Mouse (Mus musculus) megakaryocyte, adult 5-6 weeks (primary cell): ENCODE results near the gene Gcg. TPM values are rescaled to one million over a fixed set of nuclear protein-coding genes. Genes with fewer than 3 reads are reported as not detected.

Source experiments
- ATAC-seq: 2 replicates; pipeline ENCODE4 v1.8.0; 2016; ENCODE audit warnings: mild to moderate bottlenecking, inconsistent platforms; ENCODE audit not compliant: poor library complexity, severe bottlenecking
- total RNA-seq, 2 experiments: library from RNA; stranded (forward) in 1 of 2; stranded (reverse) in 1 of 2; fragments of 153-499, 151-499 nt in 1 of 2; fragments of 221-1000, 200-1000 nt in 1 of 2; gene quantifications; 2 replicates each; pipeline versions ENCODE4 v1.2.3 to v1.2.4; 2015 to 2017

Gene Gcg
- not detected in 2 replicates for total RNA-seq (2015)
- total RNA-seq (2017): not detected in 2 replicates

DNA sequence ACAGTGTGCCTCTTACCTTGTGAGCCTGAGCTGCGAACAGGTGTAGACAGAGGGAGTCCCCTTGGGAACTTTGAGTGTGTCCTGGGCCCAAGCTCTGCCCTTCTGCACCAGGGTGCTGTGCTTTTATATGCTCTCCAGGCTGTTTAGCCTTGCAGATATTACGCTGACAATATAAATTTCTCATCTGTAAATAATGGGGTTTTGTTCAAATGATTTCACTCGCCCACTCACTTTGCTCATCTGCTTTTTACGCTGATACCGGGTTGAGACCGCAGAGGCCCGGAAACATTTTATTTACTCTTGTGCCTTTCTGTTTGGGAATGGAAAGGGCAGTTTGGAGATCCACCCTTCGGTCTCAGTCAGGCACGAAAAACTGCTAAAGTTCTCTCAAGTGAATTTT, at the start of gene Gcg:
Gene Gcg, minus strand, starts transcription at position 101 of the 400 bp plus-strand sequence.
- no peak for ATAC-seq

DNA sequence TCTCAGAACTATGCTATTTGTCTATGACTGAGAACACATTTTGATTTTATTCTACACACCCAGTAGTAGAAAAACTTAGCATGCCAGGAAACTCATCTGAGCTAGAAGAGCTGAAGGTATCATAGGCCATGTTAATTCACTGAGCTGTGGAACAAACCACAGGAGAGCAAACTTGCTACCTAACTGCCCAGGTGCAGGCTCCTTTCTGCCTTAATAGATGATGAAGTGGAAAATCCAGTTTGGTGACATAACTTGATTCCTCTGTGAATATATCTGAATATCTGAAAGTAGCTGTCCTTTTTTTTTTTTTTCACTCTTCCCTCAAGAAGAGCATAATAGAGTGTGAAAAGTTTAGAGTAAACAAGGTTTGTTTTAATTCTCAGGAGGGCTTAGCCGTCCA, 47.6 kb upstream of the Gcg start:
- no peak for ATAC-seq

DNA sequence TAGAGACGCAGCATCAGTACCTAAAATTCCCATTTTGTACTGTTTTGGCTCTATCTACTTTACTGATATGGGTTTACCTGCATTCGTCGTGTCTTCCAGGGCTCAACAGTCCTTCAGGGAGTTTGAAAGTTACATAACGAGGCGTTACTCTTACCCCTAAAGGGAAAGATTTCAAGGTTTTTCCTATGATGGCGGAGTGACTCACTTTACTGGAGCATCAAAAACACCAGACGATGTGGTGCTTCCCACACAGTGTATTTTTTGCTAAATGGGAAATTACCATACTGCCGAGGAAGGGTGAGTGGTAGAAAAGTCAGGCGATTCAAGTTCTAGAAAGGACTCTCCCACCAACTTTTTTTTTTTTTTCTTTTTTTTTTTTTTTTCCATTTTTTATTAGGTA, 42.9 kb upstream of the Gcg start:
- no peak for ATAC-seq

DNA sequence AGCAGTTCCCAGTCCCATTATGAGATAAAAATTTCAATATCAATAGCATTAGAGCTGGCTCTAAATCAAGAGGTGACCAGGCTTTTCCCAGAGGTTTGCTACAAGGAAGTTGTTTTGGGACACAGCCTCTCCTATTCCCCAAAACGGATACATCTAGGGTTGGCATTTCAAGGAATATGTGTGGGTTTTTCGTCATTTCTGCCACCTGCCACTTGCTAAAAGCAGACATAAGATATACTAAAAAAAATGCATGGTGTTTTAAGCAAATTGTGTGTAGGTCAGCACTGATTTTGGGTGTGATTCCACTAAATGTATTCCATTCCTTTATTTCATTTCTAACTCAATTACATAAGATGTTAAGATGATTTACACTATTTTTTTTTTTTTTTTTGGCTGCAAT, 34.3 kb upstream of the Gcg start:
- ATAC-seq: no peak

DNA sequence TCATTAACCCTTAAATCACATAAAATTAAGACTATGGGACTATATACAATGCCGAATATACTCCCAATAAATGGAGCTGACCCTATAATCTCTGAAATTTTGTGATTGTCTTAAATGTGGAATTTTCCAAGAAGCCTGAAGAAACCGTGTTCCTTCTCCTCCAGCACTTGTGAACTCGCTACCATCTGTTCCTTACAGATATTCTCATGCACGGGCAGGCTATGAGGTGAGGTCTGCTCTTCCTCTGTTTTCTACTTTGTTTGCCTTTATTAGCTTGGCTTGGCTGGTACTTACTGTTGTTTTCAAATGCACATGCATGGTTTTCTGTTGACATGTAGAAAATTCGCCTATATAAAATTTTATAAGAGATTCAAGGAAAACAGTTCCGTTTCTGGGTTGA, 31.0 kb upstream of the Gcg start:
- ATAC-seq: no peak

DNA sequence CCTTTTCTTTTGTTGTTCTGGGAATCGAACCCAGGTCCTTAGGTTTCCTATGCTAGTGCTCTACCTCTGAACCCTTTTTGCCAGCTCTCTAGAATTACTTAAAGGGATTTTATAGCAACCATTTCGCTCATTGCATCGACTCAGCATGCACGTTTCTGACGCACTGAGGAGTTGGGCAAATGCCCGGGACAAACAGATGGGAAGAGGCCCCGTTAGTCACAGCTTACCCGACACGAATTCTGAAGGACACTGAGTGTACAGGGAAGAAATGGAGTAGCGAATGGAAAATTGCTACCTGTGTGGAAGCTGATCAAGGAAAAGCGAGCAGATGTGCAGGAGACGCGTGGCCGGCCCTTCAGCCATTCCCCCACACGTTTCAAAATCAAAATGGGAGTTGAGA, 30.0 kb upstream of the Gcg start:
- no peak for ATAC-seq

DNA sequence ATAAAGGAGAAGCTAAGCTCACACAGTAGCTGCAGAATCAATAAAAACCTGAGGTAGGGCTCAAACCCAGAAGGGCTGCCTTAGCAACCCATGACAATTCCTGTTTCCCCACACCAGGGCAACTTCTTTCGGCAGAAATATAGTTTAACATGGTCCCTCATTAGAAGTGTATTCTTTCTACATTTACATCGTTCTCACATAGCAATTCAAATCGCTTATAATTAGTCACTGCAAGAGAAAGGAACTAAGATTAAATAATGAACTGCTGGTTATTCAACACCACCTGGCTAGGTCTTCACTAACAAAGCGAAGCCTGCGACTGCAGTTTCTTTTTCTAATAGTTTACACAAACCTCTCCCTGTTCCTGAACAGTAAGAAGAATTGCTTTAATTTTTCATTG, 23.7 kb upstream of the Gcg start:
- no peak for ATAC-seq

DNA sequence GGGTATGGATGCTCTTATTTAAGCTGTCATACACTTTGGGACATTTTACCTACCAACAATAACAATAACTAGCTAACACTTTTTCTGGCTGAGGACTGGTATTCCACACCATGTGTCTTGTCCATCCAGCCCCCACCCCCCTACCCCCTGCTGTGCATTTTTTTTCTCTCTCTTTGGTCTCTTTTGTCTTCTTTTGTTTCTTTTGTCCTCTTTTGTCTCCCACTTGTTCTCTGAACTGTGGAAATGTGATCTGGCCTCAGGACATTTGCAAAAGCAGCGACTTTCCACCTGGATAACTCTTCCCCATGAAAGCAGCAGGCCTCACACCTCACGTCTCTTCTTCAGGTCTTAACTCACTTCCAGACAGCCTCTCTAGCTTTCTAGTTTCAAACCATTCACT, 23.0 kb upstream of the Gcg start:
- no peak for ATAC-seq

DNA sequence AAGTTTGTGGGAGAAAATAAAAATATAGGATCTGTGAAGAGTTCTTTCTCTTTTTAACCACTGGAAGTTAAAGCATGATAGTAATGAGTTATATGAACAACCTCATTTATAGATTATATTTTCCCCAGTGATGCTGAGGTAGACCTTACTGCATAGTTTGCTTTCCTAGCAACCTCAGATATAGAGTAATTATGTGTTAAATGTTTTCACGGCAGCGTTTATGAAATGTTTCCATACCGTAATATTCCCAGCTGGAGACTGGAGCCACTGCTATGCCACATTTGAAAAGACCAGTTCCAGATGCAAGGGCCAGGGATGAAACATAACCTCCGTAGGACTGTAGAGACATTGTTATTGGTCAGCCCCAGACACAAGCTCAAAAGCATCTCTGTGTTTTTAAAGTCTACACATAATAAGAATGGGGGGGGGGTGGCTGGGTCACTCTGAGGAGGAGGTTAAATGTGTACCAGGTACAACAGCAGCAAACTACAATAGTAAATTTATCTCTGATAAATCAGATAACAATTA, 20.9 kb upstream of the Gcg start:
- no peak for ATAC-seq

DNA sequence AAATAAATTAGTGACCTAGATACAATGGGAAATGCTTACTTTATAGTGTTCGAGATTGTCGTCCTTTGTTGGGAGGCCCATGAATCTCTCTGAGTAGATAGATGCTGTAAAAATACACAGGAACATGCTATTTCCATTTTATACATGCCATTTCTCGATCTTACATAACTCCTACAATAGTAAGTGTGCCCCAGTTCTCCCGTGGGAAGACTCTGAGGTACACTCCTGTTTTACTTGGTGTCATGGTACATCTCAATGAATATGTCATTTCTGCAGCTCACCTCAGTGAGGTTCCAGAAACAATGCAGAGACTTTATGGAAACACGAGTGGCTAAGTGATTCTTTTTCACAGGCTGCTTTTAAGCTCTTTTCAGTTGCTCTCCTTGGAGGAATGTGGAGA, 19.9 kb upstream of the Gcg start:
- no peak for ATAC-seq

DNA sequence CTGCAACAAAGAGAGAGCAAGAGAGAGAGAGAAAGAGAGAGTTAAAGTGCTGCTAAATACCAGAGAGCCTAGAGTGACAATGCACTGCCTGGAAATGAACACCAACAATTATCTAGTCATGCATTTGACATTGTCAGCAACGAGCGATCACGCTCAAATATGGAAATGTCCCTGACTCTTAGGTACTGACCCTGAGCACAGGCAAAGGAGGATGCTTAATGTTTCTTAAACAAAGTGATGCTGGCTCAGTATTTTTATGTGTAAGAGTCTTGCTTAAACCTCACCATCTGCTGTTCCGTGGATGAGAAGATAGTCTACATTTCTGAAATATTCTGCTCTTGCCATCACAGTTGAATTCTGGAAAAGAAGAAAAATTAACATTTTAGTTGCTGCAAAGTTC, 19.1 kb upstream of the Gcg start:
- ATAC-seq: no peak

DNA sequence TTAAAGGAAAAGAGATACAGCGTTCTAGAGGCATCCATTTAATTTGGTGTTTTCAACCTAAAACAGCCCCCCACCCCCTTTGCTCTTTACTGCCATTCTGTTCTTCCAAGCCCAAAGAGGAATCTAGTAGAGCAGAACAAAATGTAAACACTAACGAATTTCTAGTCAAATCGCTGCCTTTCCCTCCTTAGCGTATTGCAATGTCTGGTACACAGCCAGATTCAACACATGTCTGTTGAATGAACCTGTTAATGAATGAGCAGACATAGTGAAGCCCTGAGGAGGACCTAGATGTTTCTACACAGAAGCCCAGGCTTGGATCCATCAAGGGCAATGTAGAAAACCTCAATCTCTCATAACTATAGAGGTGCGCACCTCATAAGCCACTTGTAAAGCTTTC, 15.4 kb upstream of the Gcg start:
- no peak for ATAC-seq

DNA sequence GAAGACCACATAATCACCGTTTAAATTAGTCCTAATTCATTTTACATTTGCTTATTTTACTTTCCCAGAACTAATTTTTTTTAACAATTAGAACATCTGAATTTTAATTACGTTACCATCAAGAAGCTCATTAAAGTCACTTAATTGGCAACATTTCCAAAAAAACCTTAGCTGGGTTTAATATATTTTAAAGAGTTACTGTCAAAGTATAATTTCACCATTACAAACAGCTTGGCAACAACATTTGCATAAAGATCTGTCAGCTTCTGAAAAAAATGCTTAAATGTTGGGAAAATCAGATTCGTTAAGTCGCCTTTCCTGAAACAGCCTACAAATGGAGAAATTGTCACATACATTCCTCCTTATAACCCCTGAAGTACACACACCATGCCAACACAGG, 14.6 kb upstream of the Gcg start:
- ATAC-seq: no peak

DNA sequence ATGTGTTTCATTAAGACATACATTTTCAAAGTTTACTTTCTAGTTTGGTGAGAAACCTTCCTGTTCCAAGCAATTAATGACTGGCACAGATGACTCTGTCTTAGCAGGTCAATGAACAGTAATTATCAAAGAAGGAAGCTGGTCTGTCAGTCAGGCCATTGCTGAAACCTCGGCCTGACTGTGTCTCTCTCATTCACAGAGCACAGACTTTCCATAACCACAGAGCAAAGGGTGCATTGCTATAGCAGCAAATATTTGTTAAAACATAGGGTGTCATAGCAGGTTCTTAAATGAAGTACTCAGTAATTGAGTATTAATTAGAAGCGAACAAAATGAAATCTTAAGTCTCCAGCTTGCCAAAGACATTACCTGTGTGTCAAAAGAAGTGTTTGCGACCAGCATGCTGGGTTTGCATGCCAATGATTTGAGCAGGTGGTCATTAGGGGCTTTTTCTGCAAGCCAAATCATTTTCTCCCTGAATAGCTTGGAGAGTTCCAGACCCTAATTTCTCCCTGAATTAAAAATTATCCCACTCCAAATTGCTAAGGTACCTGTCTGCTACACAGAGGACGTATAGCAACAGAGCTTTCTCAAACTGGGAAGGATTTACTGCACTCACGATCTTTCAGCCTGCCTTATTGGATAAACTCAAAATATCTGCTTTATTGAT, 14.0 kb upstream of the Gcg start:
- no peak for ATAC-seq

DNA sequence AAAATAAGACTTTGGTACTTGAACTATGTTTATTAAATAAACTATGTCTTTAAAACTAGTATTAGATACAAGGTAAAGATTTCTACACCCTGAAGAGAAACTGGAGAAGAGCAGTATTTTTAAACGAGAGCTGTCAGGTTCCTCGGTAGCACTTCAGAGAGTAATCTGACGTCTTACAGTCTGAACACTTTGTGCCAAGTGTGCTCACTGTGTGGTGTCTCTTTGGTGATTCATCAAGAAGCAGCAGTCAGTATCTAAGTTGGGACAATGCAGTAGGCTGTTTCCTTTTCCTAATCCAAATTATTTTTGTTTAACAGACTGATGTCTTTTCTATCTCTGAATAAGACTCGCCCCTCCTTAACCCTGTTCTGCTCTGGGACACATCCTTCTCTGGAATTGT, 12.0 kb upstream of the Gcg start:
- ATAC-seq: no peak

DNA sequence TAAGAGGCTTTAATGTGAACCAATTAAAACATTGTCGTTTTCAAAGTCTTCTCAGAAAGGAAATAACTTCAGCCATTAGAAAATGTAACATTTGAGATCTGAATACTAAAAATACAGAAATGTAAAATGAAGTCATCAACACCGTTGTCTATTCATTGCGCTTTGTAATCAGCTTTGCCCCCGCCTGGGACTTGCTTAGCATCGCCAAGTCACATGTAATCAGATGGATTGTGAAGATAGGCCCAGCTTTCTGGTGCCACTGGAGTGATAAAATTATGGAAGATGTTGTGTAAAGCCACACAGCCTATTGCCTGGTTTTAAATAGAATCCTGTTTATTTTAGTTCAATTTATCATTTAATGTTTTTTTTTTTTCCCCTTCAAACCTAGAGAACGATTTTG, 6.4 kb upstream of the Gcg start:
- ATAC-seq: no peak

DNA sequence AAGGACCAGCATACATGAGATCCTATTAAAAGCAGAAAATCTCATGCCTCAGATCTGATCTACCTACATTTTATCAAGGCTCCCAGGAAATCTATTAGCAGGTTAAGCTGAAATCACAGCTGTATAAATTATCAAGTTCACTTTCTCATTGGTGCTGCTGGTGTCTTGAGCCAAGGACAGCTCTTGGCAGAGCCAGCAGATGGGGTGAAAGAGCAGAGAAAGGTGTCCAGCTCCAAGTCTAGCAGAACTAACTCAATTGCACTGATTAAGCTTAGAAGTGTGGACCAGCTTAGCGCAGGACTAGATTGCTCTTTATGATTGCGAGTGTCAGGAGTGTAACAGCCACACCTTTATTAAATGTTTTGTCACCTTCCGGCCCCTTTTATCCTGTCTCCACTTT, 1.5 kb upstream of the Gcg start:
- ATAC-seq: no peak

DNA sequence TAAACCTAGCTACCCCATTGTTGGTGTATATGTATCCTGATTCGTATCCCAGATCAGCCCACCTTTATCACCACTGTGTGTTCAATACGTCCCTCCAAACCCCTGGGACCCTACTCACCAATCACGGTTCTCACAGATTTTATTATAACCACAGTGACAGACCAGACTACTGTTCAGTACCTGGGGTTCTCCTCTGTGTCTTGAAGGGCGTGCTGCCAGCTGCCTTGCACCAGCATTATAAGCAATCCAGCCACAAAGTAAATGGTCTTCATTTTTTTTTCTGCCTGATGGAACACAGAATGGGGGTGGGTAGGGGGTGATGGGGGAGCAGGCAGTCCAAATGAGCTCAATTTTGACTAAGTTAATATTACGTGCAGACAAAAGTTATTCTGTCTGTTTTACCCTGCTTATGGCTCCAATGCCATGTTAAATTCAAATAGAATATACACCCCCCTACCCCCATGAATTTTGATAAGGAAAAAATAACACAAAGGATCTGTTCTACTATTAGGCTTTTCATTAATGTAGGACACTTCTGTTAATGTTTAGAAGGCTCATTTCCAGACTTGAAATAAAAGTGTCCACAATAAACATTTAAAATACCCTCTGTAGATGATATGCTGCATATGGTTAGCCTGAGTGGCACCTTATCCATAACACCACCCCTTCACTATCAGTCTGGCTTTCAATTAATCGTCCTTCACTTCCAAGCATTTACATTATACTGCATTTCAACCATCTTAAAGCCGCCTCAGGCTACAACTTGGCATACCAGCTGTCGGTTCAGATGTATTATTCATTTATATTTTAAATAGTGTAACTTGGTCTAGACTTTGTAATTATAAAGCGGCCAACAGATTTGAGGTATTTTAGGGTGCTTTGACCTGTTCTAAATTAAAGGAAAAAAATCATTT, 2.9 kb downstream of the Gcg start:
- no peak for ATAC-seq

DNA sequence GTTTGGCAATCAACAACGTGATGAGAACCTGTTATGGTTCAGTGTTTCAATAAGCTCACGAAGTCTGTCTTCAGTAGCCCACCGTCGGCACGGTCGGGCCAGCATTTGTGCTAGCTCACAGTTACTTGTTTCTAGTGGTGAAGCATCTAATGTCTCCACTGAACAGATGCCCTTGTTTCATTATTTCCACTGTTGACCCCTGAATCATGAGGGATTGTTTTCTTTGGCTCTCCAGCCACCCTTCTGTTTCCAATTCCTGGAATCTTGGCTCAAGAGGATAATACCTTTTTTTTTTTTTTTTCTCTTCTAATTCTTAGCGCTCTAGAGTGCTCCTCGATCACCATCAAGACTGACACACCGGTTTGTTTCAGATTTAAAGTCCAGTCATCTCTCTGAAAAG, 13.9 kb downstream of the Gcg start:
- ATAC-seq: no peak

DNA sequence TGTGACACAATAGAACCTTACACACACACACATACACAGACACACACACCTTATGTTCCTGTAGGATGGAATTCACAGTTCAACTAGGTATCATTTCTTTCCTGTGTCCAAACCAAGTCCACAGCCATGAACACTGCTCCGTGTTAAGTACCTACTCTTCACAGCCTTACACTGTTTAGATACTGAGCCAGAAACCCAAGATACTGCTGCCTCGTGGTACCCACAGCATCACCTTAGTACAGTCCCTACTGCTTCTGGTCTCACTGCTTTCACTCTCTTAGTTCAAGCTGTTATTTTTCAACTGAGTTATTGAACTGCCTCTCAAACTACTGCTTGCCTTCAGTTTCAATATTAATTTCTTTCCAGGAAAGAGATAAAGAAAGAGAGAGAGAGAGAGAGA, 20.2 kb downstream of the Gcg start:
- ATAC-seq: no peak

DNA sequence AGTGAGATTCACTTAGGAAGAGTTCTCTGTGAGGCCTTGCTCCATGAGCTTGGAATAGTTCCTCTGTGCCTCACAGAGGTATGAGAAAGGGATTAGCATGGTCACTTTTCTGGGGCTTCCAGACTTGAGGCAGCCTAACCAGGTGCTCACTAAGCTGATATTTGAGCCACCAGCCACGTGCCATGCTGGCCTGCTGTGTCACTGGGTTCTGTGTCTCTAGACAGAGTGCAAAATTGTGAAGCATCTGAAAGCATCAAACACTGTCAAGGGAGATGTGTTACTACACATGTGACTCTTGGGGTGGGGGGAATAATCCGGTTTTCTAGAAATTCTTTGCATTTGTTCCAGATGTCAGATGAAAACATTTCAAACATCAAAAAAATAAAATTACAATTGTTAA, 21.3 kb downstream of the Gcg start:
- ATAC-seq: no peak

DNA sequence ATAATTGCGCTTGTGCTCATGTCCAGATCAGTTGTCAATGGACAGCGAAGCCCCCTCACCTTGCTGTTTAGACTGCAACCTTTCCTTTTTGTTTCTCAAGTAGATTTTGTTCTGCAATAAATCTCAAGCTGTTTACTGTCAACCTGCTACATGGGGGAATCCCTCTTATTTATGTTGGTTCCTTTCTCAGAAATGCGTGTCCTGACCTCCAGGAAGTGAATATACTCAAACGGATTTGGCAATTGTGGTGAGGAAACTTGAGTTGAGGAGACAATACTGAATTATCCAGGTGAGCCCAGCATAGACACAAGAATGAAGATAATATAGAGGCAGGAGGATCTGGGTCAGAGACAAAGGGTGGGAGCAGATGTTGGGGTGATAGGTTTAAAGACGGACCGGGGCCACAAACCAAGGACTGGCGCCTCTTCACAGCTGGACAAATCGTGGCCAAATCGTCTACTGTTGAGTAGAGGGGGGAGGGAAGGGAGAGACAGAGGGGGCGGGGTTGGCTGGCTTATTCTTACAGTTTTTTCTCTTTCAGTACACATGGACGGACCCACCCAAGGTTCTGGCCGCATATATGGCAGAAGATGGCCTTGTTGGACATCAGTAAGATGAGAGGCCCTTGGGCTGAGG, 22.5 kb downstream of the Gcg start:
- ATAC-seq: peak; percentile 58
